Mouse (Mus musculus): Measurements from ENCODE around the gene 1700029P11Rik. TPM values are rescaled to one million over a fixed set of nuclear protein-coding genes. Genes with fewer than 3 reads are reported as not detected.

1700029P11Rik gene
- not detected for total RNA-seq (2021)
- long read RNA-seq, experiment 1 = 0 reads
- long read RNA-seq, experiment 2 = 0 reads

DNA sequence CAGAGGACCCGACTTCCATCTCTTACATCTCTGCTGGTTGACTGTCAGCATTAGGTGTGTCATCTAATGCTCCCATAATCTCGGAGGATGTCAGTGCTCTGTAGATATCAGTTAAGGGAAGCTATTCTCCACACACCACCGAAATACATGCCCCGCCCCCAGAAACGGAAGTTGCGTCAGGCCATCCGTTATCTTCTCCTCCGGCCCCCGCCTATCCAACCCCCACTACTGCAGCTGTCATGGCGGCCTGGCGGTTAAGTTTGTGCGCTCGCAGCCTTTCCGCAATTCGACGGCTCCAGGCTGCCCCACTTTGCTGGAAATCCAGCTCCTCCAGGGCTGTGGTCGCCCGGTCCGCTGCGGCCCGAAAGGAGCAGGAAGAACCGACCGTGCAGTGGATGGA lies at the start of gene 1700029P11Rik:
Gene 1700029P11Rik (plus strand): TSS at position 220 of the 400 bp plus-strand sequence.
- intact Hi-C loops (cut with DNase I) = no loop called here
- DNase-seq (ENCODE audit: low spot score in 2 of 2) = no peak

GRCm38 (mm10) chr15:81932951-81933470 lies 47.3 kb upstream of the 1700029P11Rik start:
- peak; percentile 78 to 88 for DNase-seq (ENCODE audit: low spot score in 2 of 2)
- intact Hi-C loops (cut with DNase I) = no loop called here

DNA sequence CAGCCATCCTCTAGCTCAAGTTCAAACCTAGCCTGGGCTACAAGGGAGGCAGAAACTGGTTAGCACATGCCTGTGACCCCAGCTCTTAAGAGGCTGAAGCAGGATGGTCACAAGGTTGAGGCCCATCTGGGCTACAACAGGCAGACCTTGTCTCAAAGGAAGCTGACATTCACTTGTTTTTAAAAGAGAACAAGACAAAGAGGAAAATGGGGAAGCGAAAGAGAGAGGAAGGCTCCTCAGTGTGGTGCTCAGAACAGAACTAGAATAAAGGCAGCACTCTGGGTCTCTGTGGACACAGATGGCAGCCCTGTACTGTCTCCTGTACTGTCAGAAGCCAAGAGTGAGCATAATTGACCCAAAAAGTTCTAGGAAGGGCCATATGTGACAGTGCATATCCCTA lies 46.4 kb upstream of the 1700029P11Rik start:
- intact Hi-C loops (cut with DNase I) = no loop called here

DNA sequence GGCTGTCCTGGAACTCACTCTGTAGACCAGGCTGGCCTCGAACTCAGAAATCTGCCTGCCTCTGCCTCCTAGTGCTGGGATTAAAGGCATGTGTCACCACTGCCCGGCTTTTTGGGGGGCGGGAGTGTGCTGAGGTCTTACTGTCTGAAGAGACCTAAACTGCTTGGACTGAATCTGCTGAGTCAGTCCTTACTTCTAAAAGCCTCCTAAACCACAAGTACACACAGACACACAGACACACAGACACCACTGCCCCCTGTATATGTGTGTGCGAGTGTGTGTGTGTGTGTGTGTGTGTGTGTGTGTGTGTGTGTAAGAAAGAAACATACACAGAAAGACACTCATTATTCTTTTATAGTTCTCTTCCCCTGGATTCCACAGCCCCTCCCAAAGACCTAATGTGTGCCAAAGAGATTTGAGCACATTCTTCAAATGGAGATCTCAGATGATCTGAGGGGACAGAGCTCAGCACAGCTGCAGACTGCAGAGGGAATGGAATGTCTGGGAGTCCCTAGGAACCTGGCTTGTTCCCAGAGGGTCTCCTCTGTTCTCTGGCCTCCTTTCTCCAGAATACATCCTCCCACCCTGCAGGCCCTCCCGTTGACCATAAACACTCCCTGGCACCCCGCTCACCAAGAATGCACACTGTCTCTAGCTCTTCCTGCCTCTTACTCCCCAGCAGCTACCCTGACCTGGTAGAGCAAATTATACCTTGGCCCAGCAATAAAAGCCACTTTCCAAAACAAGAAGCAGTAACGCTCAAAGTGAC lies 44.3 kb upstream of the 1700029P11Rik start:
- no peak for DNase-seq (ENCODE audit: low spot score in 2 of 2)
- intact Hi-C loops (cut with DNase I) = loop anchor here (5.0 kb wide), 1 partner anchor 51 kb away; the partner anchor contains the start of gene Xrcc6

More for the DNA sequence above, 46.4 kb upstream of the 1700029P11Rik start:
- no peak for DNase-seq (ENCODE audit: low spot score in 2 of 2)

DNA sequence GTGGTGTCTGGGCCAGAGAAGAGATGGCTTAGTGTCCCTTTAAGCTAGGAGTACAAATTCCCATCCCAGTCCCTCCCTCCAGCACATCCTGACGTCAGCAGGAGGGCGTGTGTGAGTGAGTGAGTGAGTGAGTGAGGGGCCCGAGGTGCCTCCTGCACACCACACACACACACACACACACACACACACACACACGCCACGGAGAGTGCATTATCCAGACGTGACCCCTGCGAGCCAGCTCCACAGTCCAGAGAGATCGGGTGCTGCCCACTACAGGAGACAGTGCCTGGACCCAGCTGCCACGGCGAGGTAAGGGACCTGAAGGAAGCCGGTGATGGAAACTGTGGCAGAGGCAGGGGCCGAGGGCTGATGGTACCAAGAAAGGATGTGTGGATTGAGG lies 43.7 kb upstream of the 1700029P11Rik start, which contains the start of gene Csdc2:
Gene Csdc2 (plus strand): TSS at position 81 of the 400 bp plus-strand sequence.
- intact Hi-C loops (cut with DNase I) = loop anchor here (5.0 kb wide), 1 partner anchor 51 kb away; the partner anchor contains the start of gene Xrcc6
- peak; percentile 58 to 62 for DNase-seq (ENCODE audit: low spot score in 2 of 2)

GRCm38 (mm10) chr15:81937098-81937972 lies 43.0 kb upstream of the 1700029P11Rik start:
- DNase-seq (ENCODE audit: low spot score in 2 of 2) = peak; percentile 73 to 82
- intact Hi-C loops (cut with DNase I) = loop anchor here (5.0 kb wide), 1 partner anchor 50 kb away; the partner anchor contains the start of gene Xrcc6

DNA sequence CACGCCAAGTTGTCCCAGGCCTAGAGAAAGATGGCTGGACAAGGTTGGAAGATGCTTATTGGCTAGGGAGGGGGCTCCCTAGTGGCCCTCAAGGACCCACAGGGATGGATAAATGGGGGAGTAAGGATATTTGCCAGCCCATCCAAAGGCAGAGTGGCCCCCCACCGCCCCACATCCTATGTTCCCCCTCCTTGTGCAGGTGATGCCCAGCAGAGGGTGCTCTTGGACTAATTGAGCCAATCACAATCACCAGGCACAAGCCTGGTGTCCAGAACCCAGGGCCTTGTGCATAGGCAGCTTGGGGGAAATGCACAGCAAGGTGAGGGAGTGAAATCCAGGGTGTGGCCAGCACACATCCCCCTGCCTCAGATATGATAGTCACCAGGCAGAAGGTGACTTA lies 42.1 kb upstream of the 1700029P11Rik start:
- DNase-seq (ENCODE audit: low spot score in 2 of 2) = peak; percentile 40 to 68
- intact Hi-C loops (cut with DNase I) = loop anchor here (5.0 kb wide), 1 partner anchor 49 kb away; the partner anchor contains the start of gene Xrcc6

DNA sequence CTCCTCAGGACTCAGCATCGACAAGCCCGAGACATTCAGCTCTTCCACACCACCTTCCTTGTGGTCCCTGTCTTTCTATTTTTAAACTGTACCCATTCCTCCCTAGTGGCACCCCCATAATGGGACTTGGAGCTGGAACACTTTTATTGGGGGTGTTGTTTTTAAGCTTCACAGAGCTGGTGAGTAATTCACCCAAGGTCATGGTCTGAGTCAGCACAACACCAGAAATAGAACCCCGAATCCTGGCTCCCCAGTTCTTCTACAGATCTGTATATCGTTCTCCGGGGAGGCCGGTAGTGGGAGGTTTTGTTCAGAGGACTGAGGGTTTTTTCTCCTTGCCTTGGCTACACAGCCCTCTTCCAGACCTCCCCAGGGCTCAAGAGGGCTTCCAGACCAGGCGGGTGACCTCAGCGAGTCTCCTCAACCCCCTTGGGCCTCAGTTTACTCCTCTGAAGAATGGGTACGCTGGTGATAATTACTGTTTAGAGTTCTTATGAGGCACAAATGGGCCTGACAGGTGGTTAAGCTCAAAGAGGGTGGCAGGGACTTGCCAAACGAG lies 41.1 kb upstream of the 1700029P11Rik start:
- intact Hi-C loops (cut with DNase I) = loop anchor here (5.0 kb wide), 1 partner anchor 48 kb away; the partner anchor contains the start of gene Xrcc6

DNA sequence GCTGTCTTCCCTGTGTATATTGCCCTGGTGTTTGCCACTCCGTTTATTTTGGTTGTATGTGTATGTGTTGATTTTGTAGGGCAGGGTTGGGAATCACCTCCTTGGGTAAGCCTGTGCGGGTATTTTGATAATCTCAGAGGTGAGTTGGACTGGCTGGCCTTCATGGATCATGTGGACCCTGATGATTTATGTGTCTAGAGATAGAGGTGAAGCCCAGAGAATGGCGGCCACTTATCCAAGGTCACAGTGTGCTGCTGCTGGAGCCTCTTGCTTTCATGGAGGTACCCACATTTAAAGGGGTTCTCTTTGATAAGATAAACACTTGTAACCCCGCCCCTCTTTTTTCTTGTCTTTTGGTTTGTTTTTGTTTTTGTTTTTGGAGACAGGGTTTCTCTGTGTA lies 40.6 kb upstream of the 1700029P11Rik start:
- no peak for DNase-seq (ENCODE audit: low spot score in 2 of 2)
- intact Hi-C loops (cut with DNase I) = loop anchor here (5.0 kb wide), 1 partner anchor 48 kb away; the partner anchor contains the start of gene Xrcc6

More for the DNA sequence above, 41.1 kb upstream of the 1700029P11Rik start:
- no peak for DNase-seq (ENCODE audit: low spot score in 2 of 2)

DNA sequence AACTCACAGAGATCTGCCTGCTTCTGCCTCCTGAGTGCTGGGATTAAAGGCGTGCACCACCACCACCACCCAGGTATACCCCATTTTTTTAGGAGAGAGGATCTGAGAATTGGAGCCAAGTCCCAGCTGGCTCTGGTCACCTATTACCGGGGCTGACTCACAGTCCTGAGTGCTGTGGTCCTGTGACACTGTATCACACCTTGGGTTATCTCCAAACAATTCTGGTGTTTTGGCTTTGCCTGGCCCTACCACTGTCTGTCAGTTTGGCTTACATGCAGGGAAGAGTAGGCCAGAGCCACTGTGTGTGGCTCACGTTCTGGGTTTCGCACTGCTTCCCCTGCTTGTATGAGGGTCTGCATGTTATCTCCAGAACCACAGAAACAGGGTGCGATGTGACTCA lies 40.1 kb upstream of the 1700029P11Rik start:
- DNase-seq (ENCODE audit: low spot score in 2 of 2) = no peak
- intact Hi-C loops (cut with DNase I) = no loop called here

DNA sequence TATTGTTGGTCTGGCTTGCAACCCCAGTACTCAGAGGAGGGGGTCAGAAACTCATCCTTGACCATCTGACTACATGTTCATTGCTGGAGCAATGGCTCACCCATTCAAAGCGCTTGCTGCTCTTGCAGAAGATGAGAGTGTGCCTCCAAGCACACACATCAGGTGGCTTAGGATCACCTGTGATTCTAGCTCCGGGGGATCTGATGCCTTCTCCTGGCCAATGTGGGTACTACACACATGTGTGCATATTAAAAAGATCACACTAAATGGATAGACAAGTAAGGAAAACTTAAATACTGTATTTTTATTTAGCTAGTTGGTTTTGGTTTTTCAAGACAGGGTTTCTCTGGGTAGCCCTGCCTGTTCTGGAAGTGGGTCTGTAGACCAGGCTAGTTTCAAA lies 39.3 kb upstream of the 1700029P11Rik start:
- intact Hi-C loops (cut with DNase I) = no loop called here
- no peak for DNase-seq (ENCODE audit: low spot score in 2 of 2)

DNA sequence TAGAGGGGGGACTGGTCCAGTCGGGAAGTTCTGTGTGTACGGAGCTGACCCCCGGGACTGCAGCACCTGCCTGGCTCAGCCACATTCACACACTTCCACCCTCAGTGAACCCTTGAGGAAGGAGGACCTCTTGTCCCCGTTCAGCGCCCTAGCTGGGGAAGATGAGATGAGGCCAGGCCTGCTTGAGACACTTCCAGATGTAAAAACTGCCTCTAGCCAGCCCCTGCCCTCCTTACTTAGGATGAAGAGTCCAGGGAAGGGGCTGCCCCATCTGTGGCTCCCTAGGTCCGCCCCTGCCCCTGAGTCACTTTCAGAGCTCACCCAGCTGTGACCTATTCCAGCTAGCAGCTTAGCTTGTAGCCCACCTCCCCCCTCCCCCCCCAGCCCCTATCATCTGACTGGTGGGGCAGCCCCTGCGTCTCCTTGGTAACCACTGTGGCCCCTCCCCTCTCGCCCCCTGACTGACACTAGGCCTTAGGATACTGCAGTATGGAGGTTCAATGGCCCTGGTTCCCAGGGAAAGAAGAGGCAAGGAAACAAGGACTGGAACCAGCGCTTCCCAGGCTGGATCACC lies 37.1 kb upstream of the 1700029P11Rik start:
- DNase-seq (ENCODE audit: low spot score in 2 of 2) = no peak
- intact Hi-C loops (cut with DNase I) = no loop called here

GRCm38 (mm10) chr15:81949076-81949475 lies 31.3 kb upstream of the 1700029P11Rik start:
- DNase-seq (ENCODE audit: low spot score in 2 of 2) = no peak
- intact Hi-C loops (cut with DNase I) = no loop called here

DNA sequence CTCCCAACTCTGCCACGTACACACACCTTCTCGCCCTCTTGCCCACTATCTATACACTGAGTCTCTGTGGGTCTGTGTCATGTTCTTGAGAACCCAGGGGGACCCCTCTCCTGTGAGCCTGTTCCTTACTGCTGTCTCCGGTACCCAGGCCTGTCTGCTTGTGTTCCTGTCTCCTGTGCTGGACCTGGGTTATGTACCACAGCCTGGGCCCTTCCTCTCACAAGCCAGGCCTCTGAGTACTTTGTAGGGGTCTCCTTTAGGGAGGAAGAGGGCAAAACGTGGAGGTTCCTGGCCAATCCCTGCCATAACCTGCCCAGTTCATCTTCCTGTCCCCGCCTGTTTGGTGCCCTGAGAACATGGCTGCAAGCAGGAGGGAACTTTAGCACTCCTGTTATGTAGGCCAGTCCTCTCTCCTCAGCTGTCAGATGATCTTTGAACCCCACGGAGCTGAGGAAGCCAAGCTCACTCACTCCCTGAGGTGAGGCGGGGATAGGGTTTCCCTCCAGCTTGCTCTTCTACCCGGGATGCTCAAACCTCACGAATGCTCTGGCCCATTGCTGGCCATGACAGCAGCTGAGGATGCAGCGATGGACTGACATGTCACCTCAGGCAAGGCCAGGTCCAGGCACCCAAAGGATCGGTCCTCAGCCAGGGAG lies 30.7 kb upstream of the 1700029P11Rik start:
- intact Hi-C loops (cut with DNase I) = no loop called here
- DNase-seq (ENCODE audit: low spot score in 2 of 2) = no peak

GRCm38 (mm10) chr15:81950716-81951115 lies 29.6 kb upstream of the 1700029P11Rik start:
- intact Hi-C loops (cut with DNase I) = no loop called here
- DNase-seq (ENCODE audit: low spot score in 2 of 2) = no peak

DNA sequence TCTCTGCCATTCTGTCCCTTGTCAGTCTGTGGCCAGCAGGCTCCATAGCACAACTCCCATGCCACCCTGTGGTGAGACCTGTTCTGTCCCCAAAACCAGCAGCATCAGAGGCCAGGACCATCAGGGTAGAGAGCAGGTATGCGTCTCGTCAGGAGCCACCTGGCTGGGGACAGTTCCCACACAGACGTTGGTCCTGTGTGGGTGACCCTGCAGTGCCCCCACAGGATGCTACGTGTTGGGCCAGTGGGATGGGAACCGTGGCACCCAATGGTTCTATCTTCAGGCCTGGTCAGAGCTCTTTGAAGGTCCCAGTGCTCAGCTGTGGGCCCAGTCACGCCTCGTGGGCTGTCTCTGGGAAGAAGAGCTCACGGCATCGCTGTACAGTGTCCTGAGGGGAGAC lies 29.2 kb upstream of the 1700029P11Rik start:
- DNase-seq (ENCODE audit: low spot score in 2 of 2) = no peak
- intact Hi-C loops (cut with DNase I) = no loop called here

GRCm38 (mm10) chr15:81952310-81952709 lies 28.0 kb upstream of the 1700029P11Rik start:
- intact Hi-C loops (cut with DNase I) = no loop called here
- no peak for DNase-seq (ENCODE audit: low spot score in 2 of 2)

DNA sequence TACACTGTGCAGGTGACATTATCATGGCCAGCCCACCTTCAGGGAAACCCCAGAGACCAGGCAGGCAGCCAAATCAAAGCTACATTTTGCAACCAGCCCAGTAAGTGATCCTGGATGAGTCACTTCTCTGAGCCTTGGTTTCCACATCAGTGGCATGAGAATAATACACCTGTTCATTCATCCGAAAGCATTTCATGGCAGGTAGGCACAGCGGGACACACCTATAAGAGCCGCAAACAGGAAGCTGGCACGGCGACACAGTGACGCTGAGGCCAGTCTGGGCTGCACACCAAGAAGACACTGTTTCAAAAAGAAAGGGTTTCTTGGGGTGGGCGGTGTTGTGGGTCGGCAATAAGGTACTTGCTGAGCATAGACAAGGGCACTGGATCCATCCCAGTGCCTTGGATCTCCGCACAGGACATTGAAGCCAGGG lies 26.2 kb upstream of the 1700029P11Rik start:
- intact Hi-C loops (cut with DNase I) = no loop called here
- DNase-seq (ENCODE audit: low spot score in 2 of 2) = peak in 1 of 2 experiments; percentile 2
